ENCODE assay signal across 8 mouse cellular contexts in the genomic region with DNA sequence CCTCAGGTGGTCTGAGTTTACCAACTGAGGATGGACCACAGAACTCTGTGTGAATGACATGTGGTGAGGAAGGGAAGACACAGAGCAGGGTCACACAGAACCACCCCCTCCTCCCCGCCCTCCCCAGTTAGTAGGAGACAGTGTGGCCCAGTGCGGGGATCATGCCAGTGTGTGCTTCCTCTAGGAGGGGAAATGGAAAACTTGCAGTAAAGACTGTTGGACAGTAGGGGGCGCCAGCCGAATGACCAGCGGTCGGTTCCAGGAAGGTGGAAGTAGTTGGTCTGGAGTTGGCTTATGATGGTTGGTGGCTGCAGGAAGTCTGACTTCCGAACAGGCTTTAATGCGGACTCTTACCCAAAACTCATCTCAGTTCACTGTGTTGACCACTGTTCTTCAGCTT.
A peak's percentile ranks its signal among the peaks of the same experiment; 100 is the strongest.
DNase-seq lines count a peak whose midpoint lies in the region; ATAC-seq and TF ChIP-seq lines count a peak whose summit lies in the region.

No protein-coding gene starts in this region.

- no peak for DNase-seq in forebrain, postnatal 0 days
- peak; percentile 76 to 77 for DNase-seq in B cell, adult 2 months
- peak; percentile 80 for DNase-seq in adrenal gland, postnatal 10 days
- peak; percentile 22 to 30 for DNase-seq in gastrocnemius, adult 8-10 months (ENCODE audit: low spot score in 2 of 2)
- peak in 1 of 2 experiments; percentile 59 for DNase-seq in layer of hippocampus, adult 2 months (ENCODE audit: low spot score in 2 of 2)
- DNase-seq in thymus, postnatal 0 days (ENCODE audit: low spot score): peak; percentile 51

- peak; percentile 65 for TF ChIP-seq CTCF in forebrain, postnatal 0 days (IDR thresholded peaks at IDR 0.05; ENCODE audit: low read depth)
- TF ChIP-seq CTCF in layer of hippocampus, adult 2 months (conservative IDR thresholded peaks at IDR 0.05): peak; percentile 81

- no peak overlapping the region for H3K9ac ChIP-seq in forebrain, postnatal 0 days
- H3K9ac ChIP-seq in forebrain, embryonic 12.5 days: no peak overlapping the region

- H3K4me1 ChIP-seq in forebrain, postnatal 0 days (ENCODE audit: insufficient read depth): no peaks in the 10 kb centered on the region
- no peaks in the 10 kb centered on the region for H3K4me1 ChIP-seq in forebrain, embryonic 12.5 days

- ATAC-seq in forebrain, postnatal 0 days: no peak
- ATAC-seq in forebrain, embryonic 12.5 days (ENCODE audit: low FRiP score): no peak
- peak; percentile 29; the same call in 1 of the 2 replicates for ATAC-seq in megakaryocyte-erythroid progenitor cell, adult 5-6 weeks (replicated peaks; ENCODE audit: low FRiP score, low TSS enrichment, poor library complexity, severe bottlenecking)

- no peak overlapping the region for H3K4me2 ChIP-seq in forebrain, postnatal 0 days (ENCODE audit: low read depth)
- H3K4me2 ChIP-seq in forebrain, embryonic 12.5 days: no peak overlapping the region

- H3K27ac ChIP-seq in forebrain, postnatal 0 days (ENCODE audit: low read depth, low read length): no peak overlapping the region
- H3K27ac ChIP-seq in forebrain, embryonic 12.5 days: no peak overlapping the region
- no peak overlapping the region for H3K27ac ChIP-seq in layer of hippocampus, adult 2 months

- H3K27me3 ChIP-seq in forebrain, postnatal 0 days (ENCODE audit: insufficient read depth, low read length): no peaks in the 10 kb centered on the region
- H3K27me3 ChIP-seq in forebrain, embryonic 12.5 days: peaks cover 9% of the 10 kb centered on the region

- H3K9me3 ChIP-seq in forebrain, postnatal 0 days (ENCODE audit: low read length): no peaks in the 10 kb centered on the region
- H3K9me3 ChIP-seq in forebrain, embryonic 12.5 days: peaks cover 5% of the 10 kb centered on the region; the same call in 1 of the 2 replicates

- WGBS in forebrain, postnatal 0 days: 31% methylated on average over 8 of the region's 8 CpGs
- 24% methylated on average over 8 of the region's 8 CpGs for WGBS in forebrain, embryonic 12.5 days

- no peak overlapping the region for H3K4me3 ChIP-seq in forebrain, postnatal 0 days (ENCODE audit: low read depth, low read length)
- no peak overlapping the region for H3K4me3 ChIP-seq in forebrain, embryonic 12.5 days (replicated peaks)
- H3K4me3 ChIP-seq in layer of hippocampus, adult 2 months: no peak overlapping the region

- H3K36me3 ChIP-seq in forebrain, postnatal 0 days (ENCODE audit: insufficient read depth): no peaks in the 10 kb centered on the region
- no peaks in the 10 kb centered on the region for H3K36me3 ChIP-seq in forebrain, embryonic 12.5 days (replicated peaks)
